Comparison of ENCODE assay signal across 12 mouse cellular contexts in the genomic region with DNA sequence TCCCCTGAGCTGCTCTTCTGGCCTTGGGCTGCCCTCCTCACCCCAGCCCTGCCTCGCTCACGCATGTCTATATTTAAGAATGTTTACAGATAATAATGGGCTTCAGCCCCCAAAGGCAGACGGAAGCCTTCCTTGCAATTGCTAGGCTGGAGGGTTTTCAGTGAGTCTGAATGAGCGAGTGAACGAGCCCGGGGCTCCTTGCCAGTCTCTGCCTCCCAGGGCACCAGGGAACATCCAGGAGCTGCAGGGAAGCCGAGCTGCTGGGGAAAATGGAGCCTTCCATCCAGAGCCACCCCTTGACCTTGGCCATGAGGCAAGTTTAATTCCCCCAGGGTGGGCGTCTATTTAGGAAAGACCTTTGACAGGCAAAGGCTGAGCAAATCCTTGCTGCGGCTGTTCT.
A peak's percentile ranks its signal among the peaks of the same experiment; 100 is the strongest.
DNase-seq lines count a peak whose midpoint lies in the region; ATAC-seq and TF ChIP-seq lines count a peak whose summit lies in the region.
"Had no signal": no experiment of that assay in that cellular context is flagged by ENCODE, and none has a peak within 500 bp of the region (broad histone marks: within the 10 kb centered on the region; RNA-seq: fewer than 3 reads in every experiment).

No protein-coding gene starts in this region.

- H3K27me3 ChIP-seq in neural tube, embryonic 13.5 days: no peaks in the 10 kb centered on the region
- H3K27me3 ChIP-seq in neural tube, embryonic 15.5 days (replicated peaks): no peaks in the 10 kb centered on the region
- H3K27me3 ChIP-seq: lung, embryonic 15.5 days had no signal

- DNase-seq in cerebellum, adult 11-12 months: peak; percentile 57
- DNase-seq in cerebellum, adult 11 months: no peak
- DNase-seq in neural tube, embryonic 10.5 days (ENCODE audit: extremely low spot score, low spot score): no peak
- peak; percentile 37 to 60 for DNase-seq in layer of hippocampus, adult 2 months (ENCODE audit: low spot score in 2 of 2)
- no peak for DNase-seq in B cell, adult 2 months
- DNase-seq in spleen, adult 18-20 months: no peak
- DNase-seq: kidney, postnatal 36 days had no signal

- no peak overlapping the region for H3K4me2 ChIP-seq in neural tube, embryonic 13.5 days
- no peak overlapping the region for H3K4me2 ChIP-seq in neural tube, embryonic 15.5 days
- H3K4me2 ChIP-seq: heart, embryonic 11.5 days; lung, embryonic 15.5 days had no signal

- peak overlapping the region; percentile 36 for H3K9ac ChIP-seq in neural tube, embryonic 13.5 days
- no peak overlapping the region for H3K9ac ChIP-seq in neural tube, embryonic 15.5 days (replicated peaks)
- H3K9ac ChIP-seq: lung, embryonic 15.5 days had no signal

- H3K4me3 ChIP-seq in neural tube, embryonic 13.5 days: no peak overlapping the region
- peak overlapping the region; percentile 36 for H3K4me3 ChIP-seq in layer of hippocampus, adult 2 months
- no peak overlapping the region for H3K4me3 ChIP-seq in neural tube, embryonic 15.5 days (replicated peaks)
- H3K4me3 ChIP-seq: lung, embryonic 15.5 days had no signal

- no peak for TF ChIP-seq CTCF in layer of hippocampus, adult 2 months (conservative IDR thresholded peaks at IDR 0.05)

- no peak for ATAC-seq in neural tube, embryonic 13.5 days (ENCODE audit: low read depth)
- no peak for ATAC-seq in neural tube, embryonic 15.5 days (ENCODE audit: low FRiP score)
- ATAC-seq: inflammation-experienced regulatory T-cells, adult 6 months had no signal

- H3K27ac ChIP-seq in neural tube, embryonic 13.5 days (replicated peaks): no peak overlapping the region
- H3K27ac ChIP-seq in layer of hippocampus, adult 2 months: peak overlapping the region; percentile 90
- H3K27ac ChIP-seq in neural tube, embryonic 15.5 days (replicated peaks): peak overlapping the region; percentile 56
- H3K27ac ChIP-seq: lung, embryonic 15.5 days had no signal

- no peaks in the 10 kb centered on the region for H3K36me3 ChIP-seq in neural tube, embryonic 13.5 days
- no peaks in the 10 kb centered on the region for H3K36me3 ChIP-seq in neural tube, embryonic 15.5 days
- H3K36me3 ChIP-seq: lung, embryonic 15.5 days had no signal

- H3K9me3 ChIP-seq in neural tube, embryonic 13.5 days: no peaks in the 10 kb centered on the region
- no peaks in the 10 kb centered on the region for H3K9me3 ChIP-seq in neural tube, embryonic 15.5 days (replicated peaks)
- H3K9me3 ChIP-seq: lung, embryonic 15.5 days had no signal

- WGBS in neural tube, embryonic 13.5 days: 56% methylated on average over 9 of the region's 9 CpGs
- 48% methylated on average over 9 of the region's 9 CpGs for WGBS in neural tube, embryonic 15.5 days

- H3K4me1 ChIP-seq in neural tube, embryonic 13.5 days (replicated peaks): peaks cover 16% of the 10 kb centered on the region
- peaks cover 22% of the 10 kb centered on the region for H3K4me1 ChIP-seq in neural tube, embryonic 15.5 days
- H3K4me1 ChIP-seq: lung, embryonic 15.5 days had no signal

Comparison
In these comparisons a context has a peak if more than half of its experiments do, and no peak if none do; other contexts are left out.
1. DNase-seq: peak in cerebellum, adult 11-12 months (single experiment) and layer of hippocampus, adult 2 months (2 of 2); none in cerebellum, adult 11 months (single experiment), neural tube, embryonic 10.5 days (single experiment), B cell, adult 2 months (0 of 2) and spleen, adult 18-20 months (0 of 2).